Mouse (Mus musculus): ENCODE measurements around the gene Crmp1. TPM values are rescaled to one million over a fixed set of nuclear protein-coding genes. Genes with fewer than 3 reads are reported as not detected.

The Crmp1 gene
- polyA plus RNA-seq, 1 experiment, result 8.0 TPM

- no peaks in the 10 kb centered on the region; the same call in none of the 2 replicates for H3K27me3 ChIP-seq (ENCODE audit: control insufficient read depth, insufficient read depth, low read length)
- TF ChIP-seq POLR2A (IDR thresholded peaks at IDR 0.05; ENCODE audit: control insufficient read depth, low read depth, low read length) (no peak), CTCF (IDR thresholded peaks at IDR 0.05; ENCODE audit: control insufficient read depth, insufficient read depth, insufficient replicate concordance, low read depth, low read length) (no peak)
- H3K4me3 ChIP-seq (ENCODE audit: control insufficient read depth, low read depth, low read length), result no peak overlapping the region
- no peak overlapping the region for H3K27ac ChIP-seq (ENCODE audit: control insufficient read depth, insufficient read depth, low read depth, low read length)
- H3K36me3 ChIP-seq (ENCODE audit: control insufficient read depth, insufficient read depth, low read length), result no peaks in the 10 kb centered on the region
- peaks cover 13% of the 10 kb centered on the region for H3K4me1 ChIP-seq (ENCODE audit: control insufficient read depth, insufficient read depth, low read length)
These were observed 3.1 kb upstream of the Crmp1 start for GRCm38 (mm10) chr5:37238654-37239053.

- Histone ChIP-seq H3K4me3 (ENCODE audit: control insufficient read depth, low read depth, low read length) (no peak overlapping the region), H3K4me1 (ENCODE audit: control insufficient read depth, insufficient read depth, low read length) (peaks cover 16% of the 10 kb centered on the region), H3K27ac (ENCODE audit: control insufficient read depth, insufficient read depth, low read depth, low read length) (no peak overlapping the region), H3K27me3 (ENCODE audit: control insufficient read depth, insufficient read depth, low read length) (no peaks in the 10 kb centered on the region; the same call in none of the 2 replicates), H3K36me3 (ENCODE audit: control insufficient read depth, insufficient read depth, low read length) (no peaks in the 10 kb centered on the region)
- TF ChIP-seq POLR2A (IDR thresholded peaks at IDR 0.05; ENCODE audit: control insufficient read depth, low read depth, low read length) (no peak), CTCF (IDR thresholded peaks at IDR 0.05; ENCODE audit: control insufficient read depth, insufficient read depth, insufficient replicate concordance, low read depth, low read length) (no peak)
These were observed 1.2 kb upstream of the Crmp1 start for GRCm38 (mm10) chr5:37240550-37240949.

- H3K27me3 ChIP-seq (ENCODE audit: control insufficient read depth, insufficient read depth, low read length), result no peaks in the 10 kb centered on the region; the same call in none of the 2 replicates
- no peak overlapping the region for H3K27ac ChIP-seq (ENCODE audit: control insufficient read depth, insufficient read depth, low read depth, low read length)
- peak overlapping the region; percentile 40 for H3K4me3 ChIP-seq (ENCODE audit: control insufficient read depth, low read depth, low read length)
- TF ChIP-seq POLR2A (IDR thresholded peaks at IDR 0.05; ENCODE audit: control insufficient read depth, low read depth, low read length), result no peak
- no peak for TF ChIP-seq CTCF (IDR thresholded peaks at IDR 0.05; ENCODE audit: control insufficient read depth, insufficient read depth, insufficient replicate concordance, low read depth, low read length)
- peaks cover 16% of the 10 kb centered on the region for H3K4me1 ChIP-seq (ENCODE audit: control insufficient read depth, insufficient read depth, low read length)
- no peaks in the 10 kb centered on the region for H3K36me3 ChIP-seq (ENCODE audit: control insufficient read depth, insufficient read depth, low read length)
These were observed 516 bp upstream of the Crmp1 start for GRCm38 (mm10) chr5:37241224-37241623.

- Histone ChIP-seq H3K4me3 (ENCODE audit: control insufficient read depth, low read depth, low read length) (peak overlapping the region; percentile 74), H3K36me3 (ENCODE audit: control insufficient read depth, insufficient read depth, low read length) (no peaks in the 10 kb centered on the region), H3K27ac (ENCODE audit: control insufficient read depth, insufficient read depth, low read depth, low read length) (no peak overlapping the region), H3K27me3 (ENCODE audit: control insufficient read depth, insufficient read depth, low read length) (no peaks in the 10 kb centered on the region; the same call in none of the 2 replicates), H3K4me1 (ENCODE audit: control insufficient read depth, insufficient read depth, low read length) (peaks cover 16% of the 10 kb centered on the region)
- TF ChIP-seq POLR2A (IDR thresholded peaks at IDR 0.05; ENCODE audit: control insufficient read depth, low read depth, low read length) (no peak), CTCF (IDR thresholded peaks at IDR 0.05; ENCODE audit: control insufficient read depth, insufficient read depth, insufficient replicate concordance, low read depth, low read length) (no peak)
These were observed 824 bp downstream of the Crmp1 start for GRCm38 (mm10) chr5:37242360-37243168.

GRCm38 (mm10) chr5:37243169-37243886 lies 1.6 kb downstream of the Crmp1 start:
- Histone ChIP-seq H3K36me3 (ENCODE audit: control insufficient read depth, insufficient read depth, low read length) (no peaks in the 10 kb centered on the region), H3K4me3 (ENCODE audit: control insufficient read depth, low read depth, low read length) (peak overlapping the region; percentile 74), H3K27ac (ENCODE audit: control insufficient read depth, insufficient read depth, low read depth, low read length) (no peak overlapping the region), H3K27me3 (ENCODE audit: control insufficient read depth, insufficient read depth, low read length) (no peaks in the 10 kb centered on the region; the same call in none of the 2 replicates), H3K4me1 (ENCODE audit: control insufficient read depth, insufficient read depth, low read length) (peaks cover 16% of the 10 kb centered on the region)
- no peak for TF ChIP-seq POLR2A (IDR thresholded peaks at IDR 0.05; ENCODE audit: control insufficient read depth, low read depth, low read length)
- TF ChIP-seq CTCF (IDR thresholded peaks at IDR 0.05; ENCODE audit: control insufficient read depth, insufficient read depth, insufficient replicate concordance, low read depth, low read length), result no peak; the same call in 1 of the 2 replicates

- H3K4me3 ChIP-seq (ENCODE audit: control insufficient read depth, low read depth, low read length), result peak overlapping the region; percentile 12
- H3K4me1 ChIP-seq (ENCODE audit: control insufficient read depth, insufficient read depth, low read length), result peaks cover 16% of the 10 kb centered on the region
- no peak overlapping the region for H3K27ac ChIP-seq (ENCODE audit: control insufficient read depth, insufficient read depth, low read depth, low read length)
- TF ChIP-seq CTCF (IDR thresholded peaks at IDR 0.05; ENCODE audit: control insufficient read depth, insufficient read depth, insufficient replicate concordance, low read depth, low read length), result no peak
- no peak for TF ChIP-seq POLR2A (IDR thresholded peaks at IDR 0.05; ENCODE audit: control insufficient read depth, low read depth, low read length)
- no peaks in the 10 kb centered on the region; the same call in none of the 2 replicates for H3K27me3 ChIP-seq (ENCODE audit: control insufficient read depth, insufficient read depth, low read length)
- H3K36me3 ChIP-seq (ENCODE audit: control insufficient read depth, insufficient read depth, low read length), result no peaks in the 10 kb centered on the region
These were observed 2.4 kb downstream of the Crmp1 start for GRCm38 (mm10) chr5:37244161-37244560.

- TF ChIP-seq POLR2A (IDR thresholded peaks at IDR 0.05; ENCODE audit: control insufficient read depth, low read depth, low read length) (no peak), CTCF (IDR thresholded peaks at IDR 0.05; ENCODE audit: control insufficient read depth, insufficient read depth, insufficient replicate concordance, low read depth, low read length) (no peak)
- no peak overlapping the region for H3K4me3 ChIP-seq (ENCODE audit: control insufficient read depth, low read depth, low read length)
- H3K27me3 ChIP-seq (ENCODE audit: control insufficient read depth, insufficient read depth, low read length), result no peaks in the 10 kb centered on the region; the same call in none of the 2 replicates
- H3K36me3 ChIP-seq (ENCODE audit: control insufficient read depth, insufficient read depth, low read length), result no peaks in the 10 kb centered on the region
- H3K4me1 ChIP-seq (ENCODE audit: control insufficient read depth, insufficient read depth, low read length), result peaks cover 16% of the 10 kb centered on the region
- H3K27ac ChIP-seq (ENCODE audit: control insufficient read depth, insufficient read depth, low read depth, low read length), result no peak overlapping the region
These were observed 3.0 kb downstream of the Crmp1 start for GRCm38 (mm10) chr5:37244666-37245242.

Measured in testis, adult 2 months (tissue).